Mouse (Mus musculus) embryonic facial prominence, embryonic 10.5 days (tissue): Measurements from ENCODE around the gene Rcan1. TPM values are rescaled to one million over a fixed set of nuclear protein-coding genes. Genes with fewer than 3 reads are reported as not detected.

ENCODE experiments used
- DNase-seq: peaks from one replicate; pipeline ENCODE4 v3.0.0-alpha.2; 2017; ENCODE audit warnings: low spot score
- H3K27ac ChIP-seq: fragments of 300-500 bp; sonication (generic); replicated peaks from 2 replicates; pipeline ENCODE4 v1.5.1; 2016; ENCODE audit warnings: mild to moderate bottlenecking
- H3K27me3 ChIP-seq: fragments of 300-500 bp; sonication (generic); replicated peaks from 2 replicates; pipeline ENCODE4 v1.6.1; 2016; ENCODE audit warnings: low read depth, mild to moderate bottlenecking; ENCODE audit not compliant: poor library complexity, severe bottlenecking
- H3K36me3 ChIP-seq: fragments of 300-500 bp; sonication (generic); replicated peaks from 2 replicates; pipeline ENCODE4 v1.6.1; 2016; ENCODE audit warnings: mild to moderate bottlenecking, moderate library complexity
- H3K4me1 ChIP-seq: fragments of 300-500 bp; sonication (generic); 2 replicates; pipeline ENCODE4 v1.6.1; 2016
- H3K4me3 ChIP-seq: fragments of 300-500 bp; sonication (generic); 2 replicates; pipeline ENCODE4 v1.5.1; 2016; ENCODE audit warnings: mild to moderate bottlenecking, moderate library complexity
- H3K9me3 ChIP-seq: fragments of 300-500 bp; sonication (generic); 2 replicates; pipeline ENCODE4 v1.6.1; 2016; ENCODE audit warnings: mild to moderate bottlenecking
- WGBS: fragments of 180-500 bp; shearing (Covaris S2); methylation state at CpG from one replicate; pipeline ENCODE4 v1.1.7; 2016; 5-methylcytosine and 5-hydroxymethylcytosine counted together
- polyA plus RNA-seq: library from polyadenylated mRNA; unstranded; fragments of >200 nt; fragmentation: Nextera tagmentation; extraction: Ambion mirVana; gene quantifications from 2 replicates; pipeline ENCODE4 v1.2.1, GENCODE M21; 2016

Gene Rcan1
- polyA plus RNA-seq, 1 experiment from 2014 or later: 32.8 TPM

DNA sequence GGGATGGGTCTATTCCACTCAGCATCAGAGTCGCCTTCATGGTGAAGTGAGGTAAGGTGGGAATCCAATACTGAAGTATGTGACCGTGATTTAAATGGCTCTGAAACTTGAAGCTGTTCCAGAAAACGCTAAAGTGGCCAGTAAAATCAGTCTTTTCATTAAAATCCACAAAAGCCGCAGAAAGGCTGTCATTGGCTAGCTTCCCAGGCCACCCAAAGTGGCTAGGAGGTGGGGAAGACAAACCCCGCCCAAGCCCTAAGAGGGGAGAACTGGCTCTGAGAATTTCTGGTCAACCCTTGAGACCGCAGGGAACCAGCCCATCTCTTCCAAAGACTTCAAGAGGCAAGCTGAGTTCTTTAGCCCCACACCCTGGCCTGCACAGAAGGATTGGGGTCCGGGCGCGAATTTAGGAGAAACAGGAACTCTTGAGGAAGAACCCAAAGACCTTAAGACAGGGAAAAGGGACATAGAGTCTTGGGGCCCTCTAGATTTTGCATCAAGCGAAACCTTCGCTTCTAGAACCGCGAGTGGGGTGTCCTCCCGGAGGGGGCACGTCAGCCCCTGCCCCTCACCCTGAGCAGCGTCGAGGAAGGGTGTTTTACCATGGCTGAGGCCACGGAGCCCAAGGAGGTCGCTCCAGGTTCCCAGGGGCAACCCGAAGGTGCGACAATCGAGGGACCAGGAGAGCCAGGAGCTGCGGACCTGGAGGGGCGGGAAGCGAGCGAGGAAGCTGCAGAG is 27.4 kb upstream of the Rcan1 start:
- peak overlapping the region; percentile 59 for H3K4me3 ChIP-seq
- peak overlapping the region; percentile 4 for H3K27ac ChIP-seq
- no peak for DNase-seq
- WGBS: 7% methylated on average over 26 of the region's 26 CpGs
- no peaks in the 10 kb centered on the region for H3K36me3 ChIP-seq
- H3K27me3 ChIP-seq: peaks cover 78% of the 10 kb centered on the region
- peaks cover 22% of the 10 kb centered on the region for H3K4me1 ChIP-seq
- no peaks in the 10 kb centered on the region for H3K9me3 ChIP-seq

DNA sequence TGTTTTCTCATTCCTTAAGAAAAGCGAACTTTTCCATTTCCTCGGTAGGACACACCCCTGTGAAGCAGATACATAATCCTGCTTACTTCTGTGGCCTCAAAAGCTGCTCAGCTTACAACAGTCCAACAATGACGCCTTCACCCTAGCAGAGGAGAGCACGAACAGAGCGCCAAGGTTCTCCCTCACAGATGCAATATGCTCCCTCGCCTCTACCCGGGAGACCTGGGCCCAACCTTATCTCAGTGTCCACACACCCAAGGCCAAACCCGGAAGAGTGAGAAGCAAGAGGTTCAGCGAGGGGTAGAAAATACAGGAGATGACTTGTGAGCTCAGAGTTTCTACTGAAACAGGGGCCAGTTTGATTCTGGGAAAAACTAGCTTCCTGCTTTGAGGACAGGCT is 18.7 kb upstream of the Rcan1 start:
- no peaks in the 10 kb centered on the region for H3K9me3 ChIP-seq
- H3K27ac ChIP-seq: no peak overlapping the region
- 77% methylated on average over 9 of the region's 9 CpGs for WGBS
- no peak for DNase-seq
- H3K4me1 ChIP-seq: peaks cover 1% of the 10 kb centered on the region; the same call in 1 of the 2 replicates
- peaks cover 10% of the 10 kb centered on the region; the same call in 1 of the 2 replicates for H3K27me3 ChIP-seq
- no peak overlapping the region for H3K4me3 ChIP-seq
- no peaks in the 10 kb centered on the region for H3K36me3 ChIP-seq

DNA sequence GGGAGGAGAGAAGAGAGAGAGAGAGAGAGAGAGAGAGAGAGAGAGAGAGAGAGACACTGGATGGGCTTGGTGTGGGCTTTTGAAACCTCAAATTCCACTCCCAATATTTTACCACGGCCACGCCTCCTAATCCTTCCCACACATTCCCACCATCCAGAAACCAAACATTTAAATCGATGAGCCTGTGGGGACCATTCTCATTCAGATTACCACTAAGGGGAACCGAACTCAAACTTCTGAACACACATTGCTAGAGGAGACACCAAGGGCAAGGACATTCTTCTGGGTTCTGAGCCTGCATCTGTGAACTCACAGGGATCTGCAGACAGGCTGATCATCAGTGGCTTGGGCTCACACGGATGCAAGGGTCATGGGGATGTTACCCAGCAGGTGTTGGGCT is 17.8 kb upstream of the Rcan1 start:
- H3K27ac ChIP-seq: no peak overlapping the region
- peaks cover 8% of the 10 kb centered on the region; the same call in 1 of the 2 replicates for H3K27me3 ChIP-seq
- DNase-seq: no peak
- no peaks in the 10 kb centered on the region for H3K9me3 ChIP-seq
- 89% methylated on average over 5 of the region's 5 CpGs for WGBS
- no peak overlapping the region for H3K4me3 ChIP-seq
- H3K36me3 ChIP-seq: no peaks in the 10 kb centered on the region
- peaks cover 6% of the 10 kb centered on the region; the same call in 1 of the 2 replicates for H3K4me1 ChIP-seq

DNA sequence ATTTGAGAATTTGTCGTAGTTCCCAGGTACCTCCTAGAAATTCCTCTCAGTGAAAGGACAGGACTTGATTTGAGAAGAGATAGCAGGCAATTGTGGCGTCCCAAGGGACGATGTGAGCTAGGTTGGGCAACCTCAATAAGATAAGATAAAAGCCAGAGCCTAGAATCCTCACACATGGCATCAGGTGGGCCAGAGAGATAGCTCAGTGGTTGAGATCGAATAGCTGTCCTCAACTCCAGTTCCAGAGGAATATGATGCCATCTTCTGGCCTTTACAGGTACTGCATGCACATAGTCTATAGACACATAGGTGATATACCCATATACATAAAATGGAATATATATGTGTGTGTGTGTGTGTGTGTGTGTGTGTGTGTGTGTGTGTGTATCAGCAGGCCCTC is 16.8 kb upstream of the Rcan1 start:
- 57% methylated on average over 4 of the region's 4 CpGs for WGBS
- Histone ChIP-seq H3K27me3 (peaks cover 3% of the 10 kb centered on the region; the same call in 1 of the 2 replicates), H3K27ac (no peak overlapping the region), H3K36me3 (no peaks in the 10 kb centered on the region), H3K4me3 (no peak overlapping the region), H3K9me3 (no peaks in the 10 kb centered on the region), H3K4me1 (peaks cover 6% of the 10 kb centered on the region; the same call in 1 of the 2 replicates)
- DNase-seq: peak; percentile 26

DNA sequence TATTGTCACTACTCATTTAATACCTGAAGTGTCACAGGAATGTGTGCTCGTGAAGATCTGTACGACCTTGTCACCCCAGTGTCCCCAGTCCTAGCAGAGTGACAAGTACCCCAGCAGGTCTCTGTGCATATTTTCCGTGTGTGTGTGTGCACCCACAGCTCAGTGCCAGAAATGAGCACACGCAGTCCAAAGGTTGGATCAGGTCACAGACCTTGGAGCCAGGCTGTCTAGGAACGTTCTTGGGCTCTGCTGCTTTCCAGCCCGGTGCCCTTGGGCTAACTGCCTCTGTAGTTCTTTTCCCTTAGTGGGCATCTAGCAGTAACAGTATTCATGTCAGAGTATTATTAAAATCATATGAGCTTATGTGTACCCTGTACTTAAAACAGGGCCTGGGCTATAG is 16.4 kb upstream of the Rcan1 start:
- Histone ChIP-seq H3K9me3 (no peaks in the 10 kb centered on the region), H3K27ac (no peak overlapping the region), H3K27me3 (no peaks in the 10 kb centered on the region), H3K4me3 (no peak overlapping the region), H3K4me1 (peaks cover 6% of the 10 kb centered on the region; the same call in 1 of the 2 replicates), H3K36me3 (no peaks in the 10 kb centered on the region)
- no peak for DNase-seq
- WGBS: 78% methylated on average over 6 of the region's 6 CpGs

DNA sequence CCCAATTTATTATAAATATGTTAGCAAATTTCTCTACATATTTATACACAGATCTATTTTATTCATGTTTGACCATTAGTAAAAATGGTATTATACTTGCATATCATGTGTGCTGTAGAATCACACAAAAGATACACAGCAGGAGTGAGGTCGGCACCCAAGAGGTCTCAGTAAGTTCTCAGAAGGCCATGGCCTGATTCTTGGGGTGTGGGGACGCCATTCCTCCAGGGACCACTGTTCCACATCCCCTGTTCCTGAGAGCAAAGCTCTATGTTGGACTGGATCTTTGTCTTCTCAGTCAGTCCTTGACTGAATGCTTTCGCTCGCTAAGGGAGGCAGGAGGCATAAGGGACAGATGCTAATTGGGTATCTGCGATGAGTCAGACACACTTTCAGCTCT is 14.8 kb upstream of the Rcan1 start, which contains the start of gene Clic6:
Clic6 (plus strand) TSS at position 301 of the 400 bp plus-strand sequence.
- 83% methylated on average over 5 of the region's 5 CpGs for WGBS
- no peak for DNase-seq
- peaks cover 6% of the 10 kb centered on the region; the same call in 1 of the 2 replicates for H3K4me1 ChIP-seq

DNA sequence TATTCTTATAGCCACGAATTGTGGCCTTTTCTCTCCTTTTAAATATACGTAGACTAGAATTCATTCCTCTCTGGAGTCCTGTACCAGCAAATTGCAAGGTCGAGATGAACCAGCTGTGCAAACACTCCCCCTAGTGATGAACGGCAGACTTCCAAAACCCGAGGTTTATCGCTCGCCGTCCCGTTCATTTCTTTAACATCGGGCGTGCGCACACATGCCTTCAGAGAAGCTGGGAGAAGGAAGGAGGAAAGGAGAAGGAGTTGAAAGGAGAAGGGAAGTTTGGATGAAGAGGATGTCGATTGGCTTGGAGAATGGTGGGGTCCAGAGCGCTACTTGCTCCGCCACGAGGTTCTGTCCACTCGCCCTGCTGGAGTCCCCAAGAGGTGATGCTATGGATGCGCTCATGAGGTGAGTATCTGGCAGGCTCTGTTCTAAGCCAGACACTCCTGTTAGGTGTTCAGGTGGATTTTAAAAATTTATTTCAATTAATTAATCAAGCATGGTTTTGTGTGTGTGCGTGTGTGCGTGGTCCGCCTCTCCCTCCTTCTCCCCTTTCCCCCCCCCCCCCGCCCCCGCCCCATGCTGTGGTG is 8.0 kb upstream of the Rcan1 start:
- Histone ChIP-seq H3K4me1 (0 out of 2 replicates have a peak, but pooled peaks cover 10% of the 10 kb centered on the region), H3K4me3 (peak overlapping the region; percentile 47), H3K27me3 (peaks cover 35% of the 10 kb centered on the region), H3K27ac (no peak overlapping the region), H3K9me3 (no peaks in the 10 kb centered on the region), H3K36me3 (no peaks in the 10 kb centered on the region)
- WGBS: 14% methylated on average over 23 of the region's 23 CpGs
- peak; percentile 72 for DNase-seq

More for the DNA sequence above, 14.8 kb upstream of the Rcan1 start, which contains the start of gene Clic6:
- H3K9me3 ChIP-seq: no peaks in the 10 kb centered on the region
- no peaks in the 10 kb centered on the region for H3K36me3 ChIP-seq
- no peak within 1 kb of the TSS for H3K4me3 ChIP-seq
- peaks cover 5% of the 10 kb centered on the region for H3K27me3 ChIP-seq
- no peak within 1 kb of the TSS for H3K27ac ChIP-seq

DNA sequence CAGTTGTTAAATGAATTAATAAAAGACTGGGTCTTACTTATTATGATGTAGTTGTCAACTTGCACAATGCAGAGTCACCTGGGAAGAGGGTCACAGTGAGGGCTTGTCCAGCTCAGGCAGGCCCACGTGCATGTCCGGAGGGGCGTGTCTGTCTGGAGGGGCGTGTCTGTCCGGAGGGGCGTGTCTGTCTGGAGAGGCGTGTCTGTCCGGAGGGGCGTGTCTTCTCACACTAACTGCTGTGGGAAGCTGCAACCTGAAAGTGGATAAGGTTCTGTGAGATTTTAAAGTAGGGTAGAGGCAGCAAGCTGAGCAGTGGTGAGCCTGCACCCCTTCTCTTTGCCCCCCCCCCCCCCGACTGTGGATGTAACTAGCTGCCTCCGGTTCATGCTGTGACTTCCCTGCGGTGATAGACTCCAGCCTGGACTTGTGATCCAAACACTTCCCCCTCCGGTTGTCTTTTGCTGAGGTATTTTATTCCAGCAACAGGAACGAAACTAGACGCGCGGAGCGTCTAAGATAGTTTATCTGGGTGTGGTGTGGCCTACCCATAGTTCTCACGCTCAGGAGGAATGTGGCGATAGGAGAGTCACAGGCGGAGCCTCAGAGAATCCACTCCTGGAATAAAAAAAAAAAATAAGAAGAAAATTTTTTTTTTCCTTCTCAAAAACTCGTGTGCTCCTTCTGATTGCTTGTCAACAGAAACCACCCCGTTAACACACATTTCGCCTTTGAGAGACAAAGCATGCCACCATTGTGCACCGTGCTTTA is 4.6 kb upstream of the Rcan1 start:
- 61% methylated on average over 25 of the region's 25 CpGs for WGBS

DNA sequence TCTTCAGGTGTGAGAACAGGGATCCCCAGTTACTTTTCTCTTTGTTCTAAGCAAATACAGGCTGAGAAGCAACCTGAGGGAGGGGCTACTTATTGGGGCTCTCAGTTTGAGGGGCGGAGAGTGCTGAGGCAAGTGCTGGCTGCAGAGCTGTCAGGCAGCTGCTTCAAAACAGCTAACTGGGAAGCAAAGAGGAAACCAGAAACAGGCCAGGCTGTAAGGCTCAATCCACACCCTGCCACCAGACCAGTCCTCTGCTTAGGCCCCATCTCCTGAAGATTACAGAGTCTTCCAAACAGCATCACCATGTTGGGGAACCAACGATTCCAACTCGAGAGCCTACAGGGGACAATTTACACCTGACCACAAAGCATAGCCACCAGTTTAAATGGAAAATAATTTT is 2.2 kb upstream of the Rcan1 start:
- no peaks in the 10 kb centered on the region for H3K36me3 ChIP-seq
- H3K27me3 ChIP-seq: 0 out of 2 replicates have a peak, but pooled peaks cover 16% of the 10 kb centered on the region
- WGBS: 76% methylated on average over 3 of the region's 3 CpGs
- no peak overlapping the region for H3K4me3 ChIP-seq
- H3K27ac ChIP-seq: no peak overlapping the region
- H3K4me1 ChIP-seq: 0 out of 2 replicates have a peak, but pooled peaks cover 3% of the 10 kb centered on the region
- H3K9me3 ChIP-seq: no peaks in the 10 kb centered on the region
- DNase-seq: no peak

More for the DNA sequence above, 4.6 kb upstream of the Rcan1 start:
- Histone ChIP-seq H3K9me3 (no peaks in the 10 kb centered on the region), H3K36me3 (no peaks in the 10 kb centered on the region), H3K27me3 (peaks cover 28% of the 10 kb centered on the region), H3K4me1 (0 out of 2 replicates have a peak, but pooled peaks cover 10% of the 10 kb centered on the region), H3K4me3 (no peak overlapping the region), H3K27ac (no peak overlapping the region)
- peak; percentile 55 for DNase-seq

DNA sequence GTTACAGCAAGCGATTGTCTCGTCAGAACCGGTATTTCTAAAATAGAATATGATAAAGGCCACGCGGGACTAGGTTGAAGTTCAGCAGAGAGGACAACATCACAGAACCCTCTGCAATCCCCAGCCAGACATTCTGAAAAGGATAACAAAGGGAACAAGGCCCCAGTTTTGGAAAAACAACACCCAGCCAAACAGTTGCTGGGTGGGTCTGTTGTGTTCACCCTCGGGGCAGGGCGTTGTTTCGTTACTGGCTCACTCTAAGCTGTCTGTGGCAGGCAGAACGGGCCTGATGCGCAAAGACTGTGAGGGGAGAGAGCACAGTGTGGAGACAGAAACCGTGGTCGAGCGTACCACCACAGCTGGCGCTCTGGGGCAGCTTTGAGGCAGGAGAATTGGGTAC is 2.2 kb downstream of the Rcan1 start:
- Histone ChIP-seq H3K36me3 (0 out of 2 replicates have a peak, but pooled peaks cover 2% of the 10 kb centered on the region), H3K27ac (no peak overlapping the region), H3K4me3 (no peak overlapping the region), H3K4me1 (peaks cover 18% of the 10 kb centered on the region), H3K9me3 (no peaks in the 10 kb centered on the region), H3K27me3 (0 out of 2 replicates have a peak, but pooled peaks cover 4% of the 10 kb centered on the region)
- DNase-seq: no peak
- whole genome bisulfite sequencing: 75% methylated on average over 14 of the region's 14 CpGs

DNA sequence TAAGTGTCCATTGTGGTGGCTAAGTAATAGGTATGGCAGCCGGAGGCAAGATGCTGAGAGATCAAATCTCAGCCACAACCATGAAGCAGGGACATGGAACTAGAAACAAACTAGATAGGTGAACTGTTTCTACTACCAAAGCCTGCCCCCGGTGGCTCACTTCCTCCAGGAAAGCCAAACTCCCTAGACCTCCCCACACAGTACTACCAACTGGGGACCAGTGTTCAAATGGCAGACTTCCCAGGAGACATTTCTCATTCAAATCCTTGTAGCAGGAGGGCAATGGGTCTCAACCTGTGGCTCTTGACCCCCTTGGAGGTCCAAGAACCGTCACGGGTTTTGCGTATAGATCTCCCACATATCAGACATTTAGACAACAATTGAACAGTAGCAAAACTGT is 3.6 kb downstream of the Rcan1 start:
- 72% methylated on average over 5 of the region's 5 CpGs for WGBS
- H3K27ac ChIP-seq: no peak overlapping the region
- 0 out of 2 replicates have a peak, but pooled peaks cover 4% of the 10 kb centered on the region for H3K27me3 ChIP-seq
- H3K4me3 ChIP-seq: no peak overlapping the region
- 0 out of 2 replicates have a peak, but pooled peaks cover 4% of the 10 kb centered on the region for H3K36me3 ChIP-seq
- H3K4me1 ChIP-seq: peaks cover 18% of the 10 kb centered on the region
- DNase-seq: peak; percentile 26
- H3K9me3 ChIP-seq: no peaks in the 10 kb centered on the region
